Mouse (Mus musculus) Patski (cell line): ENCODE measurements around the gene Mcl1. TPM values are rescaled to one million over a fixed set of nuclear protein-coding genes. Genes with fewer than 3 reads are reported as not detected.

Source experiments
- ATAC-seq: fragments of 100-300 bp; one replicate; pipeline ENCODE4 v1.8.0; 2021
- CTCF ChIA-PET: fragments of 350-600 bp; sonication (Branson Sonifier 250); formaldehyde crosslinking; loops from one replicate; lab custom pipeline; 2022; ENCODE audit warnings: inconsistent platforms; lab: Charles Lee
- POLR2A ChIA-PET: fragments of 350-600 bp; sonication (Branson Sonifier 250); formaldehyde crosslinking; loops from one replicate; lab custom pipeline; 2022; ENCODE audit warnings: antibody characterized with exemption, inconsistent platforms; lab: Charles Lee
- DNase-seq: peaks from one replicate; pipeline ENCODE4 v3.0.0-alpha.2; 2011; ENCODE audit warnings: low read depth, low spot score
- H3K27me3 ChIP-seq: fragments of 371-371 bp; one replicate; pipeline ENCODE4 v1.5.1; 2021
- CTCF ChIP-seq: fragments of 100-300 bp; IDR thresholded peaks from one replicate; pipeline ENCODE4 v1.5.1; 2021
- in situ Hi-C: fragments of 300-500 bp; cut with MboI; formaldehyde crosslinking; loops from 3 replicates; pipeline ENCODE4 v1.11.1; 2018; ENCODE audit warnings: low pct_unique_long_range_greater_than_20kb, mixed read lengths
- polyA plus RNA-seq: library from polyadenylated mRNA; unstranded; gene quantifications from one replicate; pipeline ENCODE4 v1.2.3, GENCODE M21; 2021

Gene Mcl1
- polyA plus RNA-seq, 1 experiment from 2014 or later = 169 TPM

- ATAC-seq (no peak), DNase-seq (no peak)
- ChIA-PET CTCF (interaction anchor here (1.2 kb wide), 1 partner anchor 10 kb away, joined by 4 read pairs; no protein-coding TSS in a partner anchor), POLR2A (interaction anchor here (0.8 to 12.3 kb wide), 2 partner anchors 18 to 30 kb away, joined by 3 to 109 read pairs; no protein-coding TSS in a partner anchor)
- no peaks in the 10 kb centered on the region for H3K27me3 ChIP-seq
- in situ Hi-C loops = no loop called here
- TF ChIP-seq CTCF = no peak
Observed at GRCm38 (mm10) chr3:95657108-95657507, 1.5 kb upstream of the Mcl1 start.

- in situ Hi-C loops = no loop called here
- POLR2A ChIA-PET = interaction anchor here (0.7 to 12.3 kb wide), 6 partner anchors 10 to 31 kb away, joined by 3 to 109 read pairs (median 3); no protein-coding TSS in a partner anchor
- no peak for DNase-seq
- no peak for ATAC-seq
- TF ChIP-seq CTCF = no peak
- CTCF ChIA-PET = interaction anchor here (1.2 kb wide), 1 partner anchor 11 kb away, joined by 4 read pairs; no protein-coding TSS in a partner anchor
- H3K27me3 ChIP-seq = no peaks in the 10 kb centered on the region
Observed at GRCm38 (mm10) chr3:95657711-95658110, 877 bp upstream of the Mcl1 start.

- DNase-seq (no peak), ATAC-seq (peak; percentile 27)
- POLR2A ChIA-PET = interaction anchor here (1.0 to 12.3 kb wide), 4 partner anchors 9 to 32 kb away, joined by 4 to 109 read pairs (median 16); partner anchors contain the start of gene Adamtsl4
- no peak for TF ChIP-seq CTCF
- H3K27me3 ChIP-seq = no peaks in the 10 kb centered on the region
- in situ Hi-C loops = no loop called here
- CTCF ChIA-PET = no interaction called here
Observed at GRCm38 (mm10) chr3:95658868-95659712, 502 bp downstream of the Mcl1 start.

GRCm38 (mm10) chr3:95659948-95660347, 1.4 kb downstream of the Mcl1 start:
- CTCF ChIA-PET = interaction anchor here (1.4 kb wide), 1 partner anchor 26 kb away, joined by 3 read pairs; no protein-coding TSS in a partner anchor
- POLR2A ChIA-PET = interaction anchor here (1.2 to 12.3 kb wide), 4 partner anchors 8 to 27 kb away, joined by 3 to 109 read pairs (median 16); partner anchors contain the start of gene Adamtsl4
- in situ Hi-C loops = loop anchor here (10.0 kb wide), 1 partner anchor 505 kb away; the partner anchor contains the start of gene Mtmr11
- DNase-seq (no peak), ATAC-seq (no peak)
- H3K27me3 ChIP-seq = no peaks in the 10 kb centered on the region
- TF ChIP-seq CTCF = no peak

- ChIA-PET CTCF (interaction anchor here (1.0 to 4.1 kb wide), 4 partner anchors 16 to 35 kb away, joined by 3 to 11 read pairs (median 5); partner anchors contain the start of gene Adamtsl4), POLR2A (interaction anchor here (0.6 to 12.3 kb wide), 6 partner anchors 7 to 156 kb away, joined by 3 to 109 read pairs (median 14); partner anchors contain the start of gene Adamtsl4)
Observed at GRCm38 (mm10) chr3:95660788-95661478, 2.3 kb downstream of the Mcl1 start.

GRCm38 (mm10) chr3:95661945-95662715, 3.5 kb downstream of the Mcl1 start:
- ATAC-seq (no peak), DNase-seq (no peak)
- CTCF ChIA-PET = interaction anchor here (1.1 to 4.4 kb wide), 4 partner anchors 11 to 34 kb away, joined by 3 to 42 read pairs (median 7); partner anchors contain the start of gene Adamtsl4
- no peaks in the 10 kb centered on the region for H3K27me3 ChIP-seq
- POLR2A ChIA-PET = interaction anchor here (0.8 to 12.3 kb wide), 4 partner anchors 12 to 38 kb away, joined by 4 to 109 read pairs (median 18); partner anchors contain the start of genes Adamtsl4 and Ensa
- in situ Hi-C loops = loop anchor here (10.0 kb wide), 1 partner anchor 503 kb away; the partner anchor contains the start of gene Mtmr11
- no peak for TF ChIP-seq CTCF

More at GRCm38 (mm10) chr3:95660788-95661478, 2.3 kb downstream of the Mcl1 start:
- no peaks in the 10 kb centered on the region for H3K27me3 ChIP-seq
- DNase-seq (no peak), ATAC-seq (no peak)
- no peak for TF ChIP-seq CTCF
- in situ Hi-C loops = loop anchor here (10.0 kb wide), 1 partner anchor 504 kb away; the partner anchor contains the start of gene Mtmr11

- CTCF ChIA-PET = interaction anchor here (1.2 to 4.4 kb wide), 3 partner anchors 11 to 25 kb away, joined by 3 to 42 read pairs (median 11); partner anchors contain the start of gene Adamtsl4
- no peak for ATAC-seq
Observed at GRCm38 (mm10) chr3:95662724-95663449, 4.3 kb downstream of the Mcl1 start.

GRCm38 (mm10) chr3:95663486-95663885, 4.9 kb downstream of the Mcl1 start:
- DNase-seq (no peak), ATAC-seq (no peak)
- POLR2A ChIA-PET = interaction anchor here (1.2 to 12.3 kb wide), 6 partner anchors 11 to 27 kb away, joined by 3 to 109 read pairs (median 6); partner anchors contain the start of gene Adamtsl4
- TF ChIP-seq CTCF = no peak
- in situ Hi-C loops = loop anchor here (10.0 kb wide), 1 partner anchor 501 kb away; the partner anchor contains the start of gene Mtmr11
- no peaks in the 10 kb centered on the region for H3K27me3 ChIP-seq
- CTCF ChIA-PET = interaction anchor here (0.9 to 4.4 kb wide), 5 partner anchors 9 to 34 kb away, joined by 3 to 42 read pairs (median 3); partner anchors contain the start of gene Adamtsl4

More at GRCm38 (mm10) chr3:95662724-95663449, 4.3 kb downstream of the Mcl1 start:
- H3K27me3 ChIP-seq = no peaks in the 10 kb centered on the region
- in situ Hi-C loops = loop anchor here (10.0 kb wide), 1 partner anchor 502 kb away; the partner anchor contains the start of gene Mtmr11
- TF ChIP-seq CTCF = no peak
- DNase-seq = no peak
- POLR2A ChIA-PET = interaction anchor here (0.8 to 12.3 kb wide), 6 partner anchors 12 to 38 kb away, joined by 4 to 109 read pairs (median 12); partner anchors contain the start of genes Adamtsl4 and Ensa
